Mouse (Mus musculus): Measurements from ENCODE around the gene Gm973.
"Not testable (repeated sequence)": the region's sequence is repeated elsewhere in the genome, so short reads cannot be mapped to it uniquely, and the experiment has no call there.

Gene Gm973

DNA sequence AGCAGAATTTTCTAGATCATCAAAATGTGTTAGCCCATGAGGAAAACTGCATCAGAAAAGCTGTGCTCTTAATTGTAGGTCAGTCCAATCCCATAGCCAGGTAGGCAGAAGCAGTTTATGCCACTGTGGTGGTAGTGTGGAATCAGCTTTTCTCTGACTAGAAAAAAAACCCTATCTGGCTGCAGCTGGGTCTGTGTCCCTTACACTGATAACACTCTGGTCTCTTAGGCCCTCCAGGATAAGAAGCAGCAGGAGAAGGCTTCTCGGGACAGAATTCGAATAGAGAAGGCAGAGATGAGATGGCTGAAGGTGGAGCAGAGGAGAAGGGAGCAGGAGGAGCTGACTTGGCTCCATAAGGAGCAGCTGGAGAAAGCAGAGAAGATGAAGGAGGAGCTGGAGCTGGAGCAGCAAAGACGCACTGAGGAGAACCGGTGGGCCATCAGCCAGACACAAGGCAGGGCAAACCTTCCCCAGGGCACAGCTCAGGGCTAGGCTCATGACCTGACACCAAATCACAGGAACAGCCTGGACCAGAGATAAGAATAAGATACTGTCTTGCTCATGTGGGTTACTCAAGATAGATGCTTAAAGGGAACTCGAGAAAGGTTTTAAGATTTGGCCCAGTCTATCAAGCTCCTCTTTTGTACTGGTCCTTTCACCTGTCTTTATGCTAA lies 116.1 kb downstream of the Gm973 start:
- DNase-seq (ENCODE audit: low spot score), result no peak

DNA sequence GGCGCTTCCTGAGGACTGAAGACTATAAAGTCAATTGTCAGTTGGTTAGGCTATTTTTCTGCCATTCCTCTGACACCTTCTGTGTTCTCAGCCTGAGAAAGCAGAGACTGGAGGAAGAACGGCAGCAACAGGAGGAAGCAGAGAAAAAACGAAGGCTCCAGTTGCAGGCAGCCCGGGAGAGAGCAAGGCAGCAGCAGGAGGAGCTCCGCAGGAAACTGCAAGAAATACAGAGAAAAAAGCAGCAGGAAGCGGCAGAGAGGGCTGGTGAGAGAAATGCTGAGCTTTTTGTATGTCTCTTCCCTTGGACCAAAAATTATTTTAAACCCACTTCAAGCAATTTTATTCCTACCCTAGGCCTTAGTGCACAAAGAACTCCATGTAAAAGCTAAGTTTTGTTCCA lies 117.0 kb downstream of the Gm973 start:
- no peak for DNase-seq (ENCODE audit: low spot score)

DNA sequence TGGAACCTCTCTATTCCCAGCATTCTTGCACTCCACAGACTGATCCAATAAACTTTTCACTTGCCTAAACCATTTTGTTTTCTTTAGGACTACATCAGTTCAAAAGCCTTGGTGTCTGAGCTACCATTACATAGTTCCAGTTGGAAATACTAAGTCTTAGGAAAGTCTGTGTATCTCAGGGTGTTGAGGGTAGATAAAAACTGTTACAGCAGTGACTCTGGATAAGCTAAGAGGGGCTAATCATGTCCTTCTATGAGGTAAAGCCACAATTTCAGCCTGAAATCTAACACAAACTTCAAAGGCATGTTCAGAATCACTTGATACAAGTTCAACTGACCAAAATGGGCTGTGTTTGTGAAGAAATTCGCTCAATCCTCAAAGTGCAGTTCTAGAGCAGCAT lies 120.3 kb downstream of the Gm973 start:
- DNase-seq (ENCODE audit: low spot score), result no peak

DNA sequence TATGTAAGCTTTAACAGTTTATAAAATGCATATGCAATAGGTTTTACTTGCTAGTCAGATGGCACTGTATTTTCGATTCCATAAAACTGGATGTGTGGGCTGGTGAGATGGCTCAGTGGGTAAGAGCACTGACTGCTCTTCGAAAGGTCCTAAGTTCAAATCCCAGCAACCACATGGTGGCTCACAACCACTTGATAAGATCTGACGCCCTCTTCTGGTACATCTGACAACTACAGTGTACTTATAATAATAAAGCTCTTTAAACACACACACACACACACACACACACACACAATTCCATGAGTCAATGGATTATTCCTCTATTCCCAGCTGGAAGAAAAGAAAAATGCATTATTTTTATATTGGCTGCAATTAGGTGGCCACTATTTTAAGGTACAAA lies 122.3 kb downstream of the Gm973 start:
- no peak for DNase-seq (ENCODE audit: low spot score)

DNA sequence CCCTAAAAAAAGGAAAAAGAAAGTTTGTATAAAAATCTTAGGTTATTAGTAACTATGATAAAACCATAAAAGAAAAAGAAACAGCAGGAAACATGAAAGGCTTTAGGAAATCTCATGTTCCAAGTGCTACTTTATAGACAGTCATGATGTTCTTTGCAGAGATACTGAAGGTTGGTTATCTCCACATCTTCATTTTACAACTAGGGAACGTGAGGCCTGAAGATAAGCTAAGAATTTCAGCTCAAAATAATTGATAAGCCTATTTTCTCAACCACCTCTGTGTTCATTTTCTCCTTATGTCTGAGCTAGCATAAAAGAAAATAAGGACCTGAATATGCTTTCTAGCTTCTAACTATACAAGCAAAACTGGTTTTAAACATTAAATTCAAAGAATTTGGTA lies 126.4 kb downstream of the Gm973 start:
- no peak for DNase-seq (ENCODE audit: low spot score)

DNA sequence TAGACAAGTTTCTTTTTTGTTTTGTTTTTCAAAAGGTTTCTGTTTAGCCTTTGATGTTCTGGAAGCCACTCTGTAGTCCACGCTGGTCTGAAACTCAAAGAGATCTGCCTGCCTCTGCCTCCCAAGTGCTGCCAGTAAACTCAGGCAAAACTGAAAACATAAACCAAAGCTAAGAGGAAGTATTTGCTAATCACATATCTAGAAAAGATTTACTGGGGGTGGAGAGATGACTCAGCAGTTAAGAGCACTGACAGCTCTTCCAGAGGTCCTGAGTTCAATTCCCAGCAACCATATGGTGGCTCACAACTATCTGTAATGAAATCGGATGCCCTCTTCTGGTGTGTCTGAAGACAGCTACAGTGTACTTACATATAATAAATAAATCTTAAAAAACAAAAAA lies 130.4 kb downstream of the Gm973 start:
- not testable (repeated sequence) for DNase-seq (ENCODE audit: low spot score)

DNA sequence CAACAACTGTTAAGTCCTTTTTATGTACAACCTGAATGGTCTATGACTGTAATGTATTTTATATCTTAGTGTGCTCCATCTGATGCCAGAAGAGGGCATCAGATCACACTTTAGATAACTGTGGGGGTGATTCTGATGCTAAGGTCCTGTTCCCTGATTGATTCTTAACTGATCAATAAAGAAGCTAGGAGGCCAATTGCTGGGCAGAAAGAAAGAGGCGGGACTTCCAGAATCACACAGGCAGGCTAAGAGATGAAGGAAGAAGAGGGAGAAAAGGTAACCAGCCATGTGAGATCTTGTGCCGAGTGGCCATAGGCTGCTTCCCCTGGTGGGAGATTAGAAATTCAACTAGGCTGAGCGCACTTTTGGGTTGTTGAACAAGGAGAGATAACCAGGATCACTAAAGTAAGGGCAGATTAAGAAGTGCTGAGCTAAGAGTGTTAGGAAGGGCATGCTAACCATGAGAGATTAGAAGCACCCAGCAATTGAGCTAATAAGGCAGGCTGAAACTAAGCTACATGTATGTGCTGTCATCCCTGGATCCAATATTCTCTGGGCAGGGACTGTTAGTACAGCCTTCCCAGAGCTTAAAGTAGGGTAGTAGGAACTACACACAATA lies 135.2 kb downstream of the Gm973 start:
- no peak for DNase-seq (ENCODE audit: low spot score)

DNA sequence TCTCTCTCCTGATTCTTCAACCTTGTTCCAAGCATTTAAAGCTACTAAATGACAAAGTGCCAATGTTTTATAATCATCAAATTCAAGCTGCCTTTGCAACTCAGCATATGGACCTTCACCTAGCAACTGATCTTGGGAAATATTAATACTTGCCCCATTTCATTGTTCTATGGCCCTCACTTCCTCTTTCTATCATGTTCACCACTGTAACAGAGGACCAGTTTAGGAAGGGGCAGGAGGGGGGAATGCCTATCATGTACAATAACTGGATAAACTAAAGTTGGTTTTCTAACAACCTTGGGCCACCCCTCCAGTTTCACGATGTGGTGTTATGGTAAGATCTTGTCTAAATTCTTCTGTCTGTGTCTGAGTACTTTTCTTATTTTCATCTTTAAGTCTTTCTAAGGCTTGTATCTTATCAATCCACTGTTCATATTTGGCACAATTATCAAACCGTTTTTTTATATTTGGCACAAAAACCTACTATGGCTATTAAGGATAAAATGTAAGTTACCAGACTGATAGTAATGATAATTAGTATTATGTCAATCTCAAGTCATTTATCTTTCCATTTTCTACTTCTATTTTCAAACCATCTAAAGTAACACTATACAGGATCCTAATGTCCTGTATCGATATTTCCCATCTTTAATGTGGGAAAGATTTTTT lies 137.3 kb downstream of the Gm973 start:
- DNase-seq (ENCODE audit: low spot score), result no peak

DNA sequence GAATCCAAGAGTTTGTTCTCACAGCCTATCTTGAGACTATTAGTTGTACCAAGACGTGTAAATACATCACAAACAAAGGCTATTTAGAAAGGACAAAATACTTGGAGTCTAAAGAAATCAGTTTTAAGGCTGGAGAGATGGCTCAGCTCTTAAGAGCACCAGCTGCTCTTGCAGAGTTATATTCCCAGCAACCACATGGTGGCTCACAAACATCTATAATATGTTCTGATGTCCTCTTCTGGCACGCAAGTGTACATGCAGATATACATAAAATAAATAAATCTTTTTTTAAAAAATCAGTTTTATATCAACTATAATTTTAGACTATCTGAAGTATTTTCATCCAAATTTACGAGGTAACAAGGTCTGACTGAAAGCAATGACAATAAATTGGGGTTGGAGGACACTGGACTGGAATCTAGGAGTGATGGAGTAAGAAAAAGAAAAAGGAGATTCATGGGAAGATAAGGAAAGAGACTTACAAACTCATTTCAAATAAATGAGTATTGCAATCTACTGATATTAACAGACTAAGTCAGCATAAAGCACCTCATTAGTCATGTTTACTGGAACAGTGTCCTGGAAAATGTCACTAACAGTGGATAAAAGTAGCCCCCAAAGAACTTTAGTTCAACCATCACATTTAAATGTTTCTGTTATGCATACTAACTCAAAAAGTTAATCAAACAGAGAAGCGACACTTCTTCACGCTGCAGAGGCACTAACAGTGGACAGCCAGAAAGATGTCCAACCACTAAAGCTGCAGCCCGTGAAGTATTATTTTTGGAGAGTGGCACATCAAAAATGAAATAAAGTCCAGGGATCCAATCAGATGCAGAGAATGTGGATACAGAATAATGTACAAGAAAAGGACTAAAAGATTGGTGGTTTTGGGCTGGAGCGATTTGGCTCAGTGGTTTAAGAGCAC lies 140.4 kb downstream of the Gm973 start:
- DNase-seq (ENCODE audit: low spot score), result no peak

DNA sequence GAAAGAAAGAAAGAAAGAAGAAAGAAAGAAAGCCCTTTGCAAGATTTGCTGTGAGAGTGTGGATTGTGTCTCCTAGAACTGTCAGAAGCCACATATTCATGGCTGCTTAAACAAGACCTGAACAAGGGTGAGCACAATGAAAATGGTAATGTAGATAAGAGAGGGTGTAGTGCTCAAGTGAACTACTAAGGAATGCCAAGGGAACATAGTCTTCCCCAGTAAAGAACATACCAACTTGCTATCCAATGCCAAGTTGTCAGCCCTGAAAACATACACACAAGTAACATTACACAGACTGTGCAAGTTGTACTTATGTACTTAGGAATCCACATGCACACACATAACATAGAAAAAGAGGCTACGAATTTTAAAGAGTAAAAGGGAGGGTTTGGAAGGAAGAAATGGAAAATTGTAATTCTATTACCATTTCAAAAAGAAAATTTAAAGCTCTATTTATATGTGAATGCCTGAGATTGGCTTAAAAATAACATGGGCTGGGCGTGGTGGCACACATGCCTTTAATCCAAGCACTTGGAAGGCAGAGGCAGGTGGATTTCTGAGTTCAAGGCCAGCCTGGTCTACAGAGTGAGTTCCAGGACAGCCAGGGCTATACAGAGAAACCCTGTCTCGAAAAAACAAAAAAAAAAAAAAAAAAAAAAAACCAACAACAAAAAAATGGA lies 147.5 kb downstream of the Gm973 start:
- no peak for DNase-seq (ENCODE audit: low spot score)

DNA sequence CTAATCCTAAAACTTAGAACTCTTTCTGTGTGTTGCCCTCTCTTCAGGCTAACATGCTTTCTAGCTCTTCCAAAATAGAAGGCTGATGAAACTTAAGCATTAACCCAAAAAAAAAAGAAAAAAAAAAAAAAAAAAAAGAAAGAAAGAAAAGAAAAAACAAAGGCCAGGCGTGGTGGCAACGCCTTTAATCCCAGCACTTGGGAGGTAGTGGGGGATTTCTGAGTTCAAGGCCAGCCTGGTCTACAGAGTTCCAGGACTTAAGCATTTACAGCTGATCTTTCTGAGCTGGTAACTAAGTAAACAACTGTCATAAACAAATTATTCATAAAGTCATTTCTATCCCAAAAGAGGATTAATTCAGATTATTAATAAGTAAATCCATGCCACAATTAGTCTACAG lies 152.8 kb downstream of the Gm973 start:
- DNase-seq (ENCODE audit: low spot score), result no peak

DNA sequence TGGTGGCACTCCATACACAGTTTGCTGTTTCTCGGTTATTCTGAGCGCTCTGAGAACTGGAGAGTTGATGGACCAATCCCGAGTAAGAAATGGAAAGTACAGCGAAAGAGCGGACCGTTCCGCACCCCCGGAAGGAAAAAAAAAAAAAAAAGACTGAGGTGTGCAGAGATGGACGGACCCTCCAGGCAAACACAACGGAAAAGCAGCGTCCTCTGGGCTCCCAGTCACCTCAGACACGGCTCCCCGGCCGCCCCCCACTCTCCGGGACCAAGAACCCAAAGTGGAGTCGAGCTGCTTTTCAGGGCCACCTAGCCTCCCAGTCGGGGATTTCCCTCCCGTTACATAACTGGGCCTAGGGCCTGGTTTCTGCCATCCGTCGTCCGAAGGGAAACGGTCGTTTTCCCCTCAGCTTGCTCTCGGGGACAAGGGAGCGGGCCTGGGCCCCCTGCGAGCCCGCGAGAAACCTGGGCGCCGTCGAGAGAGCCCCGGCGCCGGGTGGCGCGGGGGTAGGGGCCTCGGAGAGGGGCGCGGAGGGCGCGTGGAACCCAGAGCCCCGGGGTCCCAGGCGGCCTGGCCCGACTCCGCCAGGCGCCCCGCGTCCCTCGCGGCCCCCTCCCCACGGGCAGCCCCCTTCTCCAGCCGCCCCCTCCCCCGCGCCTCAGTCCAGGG lies 154.0 kb downstream of the Gm973 start:
- DNase-seq (ENCODE audit: low spot score), result peak; percentile 27

DNA sequence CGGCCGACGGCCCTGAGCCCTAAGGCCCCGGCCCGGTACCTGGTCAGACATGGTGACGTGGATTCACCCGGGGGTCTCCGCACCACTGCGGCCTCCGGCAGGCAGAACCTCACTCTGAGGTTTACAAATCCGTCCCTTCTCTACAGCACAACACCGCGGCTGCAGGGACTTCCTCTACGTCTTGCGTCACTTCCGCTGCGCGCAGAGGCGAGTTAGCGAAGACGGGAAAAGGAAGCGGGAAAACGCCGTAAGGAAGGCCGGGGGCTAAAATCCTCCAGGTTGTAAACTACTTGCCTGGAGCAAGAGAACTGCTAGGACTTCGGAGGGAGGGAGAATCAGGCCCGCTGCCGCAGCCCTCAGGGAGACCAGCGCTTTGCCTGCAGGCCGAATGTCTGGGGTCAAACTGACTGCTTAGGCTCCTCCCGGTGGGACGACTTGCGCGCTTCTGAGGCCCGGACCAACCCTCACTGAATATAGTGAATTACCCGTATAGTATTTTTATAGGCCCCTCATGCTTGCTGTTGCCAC lies 154.6 kb downstream of the Gm973 start, which contains the start of gene Sumo1:
Sumo1 (minus strand) TSS at position 194 of the 528 bp plus-strand sequence.
- DNase-seq (ENCODE audit: low spot score), result peak; percentile 75

DNA sequence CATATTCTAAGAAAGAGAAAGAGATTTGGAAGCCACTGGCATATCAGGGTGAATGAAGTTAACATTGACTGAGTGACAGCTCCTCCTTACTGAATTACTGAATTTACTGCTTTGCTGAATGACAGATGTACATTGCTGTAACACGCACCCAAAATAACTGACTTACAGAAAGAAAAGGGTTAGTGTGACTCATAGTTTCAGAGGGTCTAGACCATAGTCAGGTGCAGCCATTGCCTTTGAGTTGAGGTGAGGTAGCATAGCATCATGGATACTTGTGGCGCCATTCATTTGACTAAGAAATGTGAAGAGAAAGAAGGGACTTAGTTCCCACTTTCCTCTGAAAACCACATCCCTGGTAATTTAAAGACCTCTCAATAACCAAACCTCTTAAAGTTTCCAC lies 157.6 kb downstream of the Gm973 start:
- DNase-seq (ENCODE audit: low spot score), result no peak

DNA sequence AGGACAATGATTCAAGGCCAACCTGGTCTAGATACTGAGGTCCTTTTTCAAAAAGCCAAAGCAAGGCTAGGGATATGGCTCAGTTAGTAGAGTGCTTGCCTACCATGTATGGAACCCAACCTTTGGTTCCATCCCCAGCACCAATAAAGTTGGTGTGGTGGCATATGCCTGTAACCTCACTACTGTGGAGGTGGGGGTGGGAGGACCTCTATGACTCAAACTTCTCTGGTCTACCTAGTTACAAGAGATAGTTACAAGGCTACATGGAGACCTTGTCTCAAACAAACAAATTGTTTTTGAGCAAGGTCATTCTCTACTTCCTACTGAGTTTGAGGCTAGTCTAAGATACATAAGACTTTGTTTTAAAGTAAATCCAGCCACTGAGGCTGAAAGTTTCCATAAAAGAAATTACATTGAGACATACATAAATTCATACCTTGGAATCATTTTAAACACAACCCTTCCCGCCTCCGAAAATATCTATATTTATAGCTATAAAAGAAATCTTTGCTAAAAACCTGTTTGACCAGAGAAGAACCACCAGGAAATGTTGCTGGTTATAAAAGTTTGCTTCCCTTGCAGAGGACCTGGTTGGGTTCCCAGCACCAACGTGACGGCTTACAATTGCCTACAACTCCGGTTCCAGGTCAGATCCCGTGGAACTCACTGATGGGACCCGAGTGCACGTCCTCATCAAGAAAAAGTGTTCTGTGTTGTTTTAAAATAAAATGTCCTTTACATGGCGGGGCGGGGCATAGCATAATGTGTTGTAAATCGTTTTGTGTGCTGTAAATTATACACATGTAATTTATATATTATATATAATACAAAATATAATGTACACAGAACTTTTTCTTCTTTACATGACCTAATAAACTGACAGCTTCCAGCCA lies 168.1 kb downstream of the Gm973 start:
- DNase-seq (ENCODE audit: low spot score), result no peak

DNA sequence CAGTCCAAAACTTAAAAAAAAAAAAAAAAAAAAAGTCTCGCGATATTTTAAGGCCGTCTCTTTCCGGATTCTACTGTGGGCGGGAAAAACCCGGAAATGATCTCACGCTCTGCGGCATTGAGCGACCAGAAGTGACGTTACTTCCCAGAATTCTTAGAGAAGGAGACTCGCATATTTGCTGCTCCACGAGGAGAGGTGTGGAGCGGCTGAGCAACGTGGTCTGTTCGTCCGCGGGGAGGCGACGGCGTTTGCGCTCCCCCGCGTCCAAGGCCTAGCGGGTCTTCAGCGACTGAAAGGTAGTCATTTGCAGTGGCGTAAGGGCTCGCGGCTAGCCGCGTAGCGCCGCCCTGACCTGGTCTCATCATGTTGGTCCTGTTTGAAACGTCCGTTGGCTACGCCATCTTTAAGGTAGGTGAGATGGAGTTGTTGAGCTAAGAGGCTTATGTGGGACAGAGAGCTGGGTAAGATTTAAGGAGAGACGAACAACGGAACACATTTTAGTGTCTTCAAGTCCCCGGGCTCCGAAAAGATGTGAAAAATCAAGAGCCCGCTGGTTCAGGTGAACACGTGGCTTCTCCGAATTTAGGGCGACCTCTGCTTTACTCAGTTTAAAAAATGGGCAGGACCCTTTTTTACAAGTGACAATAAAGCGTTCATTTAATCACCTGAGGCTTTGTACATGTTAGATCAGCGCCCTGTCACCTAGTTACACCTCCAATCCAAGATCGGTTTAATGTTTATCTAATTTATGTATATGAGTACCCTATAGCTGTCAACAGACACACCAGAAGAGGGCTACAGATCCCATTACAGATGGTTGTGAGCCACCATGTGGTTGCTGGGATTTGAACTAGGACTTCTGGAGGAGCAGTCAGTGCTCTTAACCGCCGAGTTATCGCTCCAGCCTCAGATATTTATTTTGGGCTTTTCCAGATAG lies 169.0 kb downstream of the Gm973 start, which contains the start of gene Nop58:
Nop58 (plus strand) TSS at position 153 of the 937 bp plus-strand sequence.
- DNase-seq (ENCODE audit: low spot score), result peak; percentile 57

All from ovary, postnatal 10 days (tissue).